Mouse (Mus musculus): ENCODE results near the gene Nmt1.

The Nmt1 gene

GRCm38 (mm10) chr11:103076581-103076980 lies 48.6 kb downstream of the Nmt1 start:
- DNase-seq (ENCODE audit: extremely low spot score, low spot score): no peak

GRCm38 (mm10) chr11:103078131-103078530 lies 50.1 kb downstream of the Nmt1 start:
- DNase-seq (ENCODE audit: extremely low spot score, low spot score): no peak

DNA sequence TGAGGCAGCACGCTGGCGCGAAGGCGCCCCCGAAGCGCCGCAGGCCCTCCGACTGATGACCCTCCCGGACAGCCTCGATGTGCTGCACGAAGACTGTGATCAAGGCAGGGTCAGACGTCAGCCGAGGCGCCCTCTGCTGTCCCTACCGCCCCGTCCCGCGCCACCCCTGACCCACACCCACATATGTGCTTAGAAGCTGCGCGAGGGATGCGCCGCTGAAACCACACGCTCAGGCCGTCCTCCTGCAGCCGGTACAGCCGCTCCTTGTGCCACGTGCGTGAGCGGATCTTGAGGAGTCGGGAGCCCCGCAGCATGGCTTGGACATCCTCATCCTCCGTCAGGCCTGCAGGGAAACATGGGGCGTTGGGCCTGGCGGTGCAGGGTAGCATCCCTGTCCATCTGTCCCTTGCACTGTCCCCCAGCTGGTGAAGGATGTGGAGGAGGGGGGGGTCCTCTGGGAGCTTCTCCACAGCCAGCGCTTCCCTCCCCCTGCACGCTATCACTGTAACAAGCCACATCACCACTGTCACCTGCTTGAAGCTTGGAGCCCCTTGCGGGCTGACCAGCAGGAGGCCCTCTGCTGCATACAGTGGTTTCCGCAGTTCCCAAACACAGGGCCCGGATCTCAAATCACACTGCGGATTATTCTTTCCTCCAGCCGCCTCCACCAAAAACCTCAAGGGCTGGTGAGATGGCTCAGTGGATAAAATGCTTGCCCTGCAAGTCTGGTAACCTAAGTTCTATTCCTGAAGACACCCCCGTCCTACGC lies 52.5 kb downstream of the Nmt1 start:
- DNase-seq (ENCODE audit: extremely low spot score, low spot score): peak; percentile 61

- no peak for DNase-seq (ENCODE audit: extremely low spot score, low spot score)
These were observed 53.6 kb downstream of the Nmt1 start for GRCm38 (mm10) chr11:103081631-103082030.

DNA sequence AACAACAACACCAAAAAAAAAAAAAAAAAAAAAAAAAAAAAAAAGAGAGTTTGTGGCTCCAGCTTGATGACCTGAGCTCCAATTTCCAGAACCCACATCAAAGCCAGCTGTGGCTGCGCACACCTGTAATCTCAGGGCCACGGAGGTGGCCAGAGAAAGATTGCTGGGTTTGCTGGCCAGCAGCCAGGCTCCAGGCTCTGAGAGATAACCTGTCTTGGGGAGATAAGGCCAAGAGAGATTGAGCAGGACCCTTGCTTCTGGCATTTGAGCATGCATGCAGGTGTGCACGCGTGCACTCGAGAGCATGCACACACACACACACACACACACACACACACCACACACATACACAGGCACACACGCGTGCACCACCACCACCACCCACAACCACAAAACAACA lies 65.3 kb downstream of the Nmt1 start:
- no peak for DNase-seq (ENCODE audit: extremely low spot score, low spot score)

- no peak for DNase-seq (ENCODE audit: extremely low spot score, low spot score)
These were observed 66.2 kb downstream of the Nmt1 start for GRCm38 (mm10) chr11:103093862-103094833.

DNA sequence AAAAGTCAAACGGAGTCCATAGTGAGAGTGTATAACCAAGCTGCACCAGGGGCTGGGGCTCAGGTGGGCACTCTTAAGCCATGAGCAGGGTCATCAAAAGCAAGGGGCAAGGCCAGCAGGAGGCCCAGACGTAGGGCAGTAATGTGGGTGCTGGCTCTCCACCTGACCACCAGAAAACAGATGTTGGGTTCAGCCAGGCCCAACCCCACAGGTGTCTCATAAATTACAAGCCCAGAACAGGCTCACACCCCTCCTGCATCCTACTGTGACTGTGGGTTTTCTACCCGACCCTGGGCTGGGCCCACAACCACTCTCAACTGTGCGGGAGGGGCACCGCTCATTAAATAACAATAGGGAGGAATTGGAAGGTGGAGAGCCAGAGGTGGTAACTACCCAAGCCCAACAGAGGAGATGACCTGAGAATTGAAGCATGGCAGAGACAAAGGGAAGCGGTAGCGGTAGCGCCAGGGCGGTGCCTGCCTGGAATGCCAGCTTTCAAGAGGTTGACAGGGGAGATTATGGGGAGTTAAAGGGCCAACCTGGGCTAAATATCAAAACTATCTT lies 67.2 kb downstream of the Nmt1 start:
- DNase-seq (ENCODE audit: extremely low spot score, low spot score): no peak

- no peak for DNase-seq (ENCODE audit: extremely low spot score, low spot score)
These were observed 67.8 kb downstream of the Nmt1 start for GRCm38 (mm10) chr11:103095801-103096200.

- DNase-seq (ENCODE audit: extremely low spot score, low spot score): no peak
These were observed 69.2 kb downstream of the Nmt1 start for GRCm38 (mm10) chr11:103096979-103097894.

DNA sequence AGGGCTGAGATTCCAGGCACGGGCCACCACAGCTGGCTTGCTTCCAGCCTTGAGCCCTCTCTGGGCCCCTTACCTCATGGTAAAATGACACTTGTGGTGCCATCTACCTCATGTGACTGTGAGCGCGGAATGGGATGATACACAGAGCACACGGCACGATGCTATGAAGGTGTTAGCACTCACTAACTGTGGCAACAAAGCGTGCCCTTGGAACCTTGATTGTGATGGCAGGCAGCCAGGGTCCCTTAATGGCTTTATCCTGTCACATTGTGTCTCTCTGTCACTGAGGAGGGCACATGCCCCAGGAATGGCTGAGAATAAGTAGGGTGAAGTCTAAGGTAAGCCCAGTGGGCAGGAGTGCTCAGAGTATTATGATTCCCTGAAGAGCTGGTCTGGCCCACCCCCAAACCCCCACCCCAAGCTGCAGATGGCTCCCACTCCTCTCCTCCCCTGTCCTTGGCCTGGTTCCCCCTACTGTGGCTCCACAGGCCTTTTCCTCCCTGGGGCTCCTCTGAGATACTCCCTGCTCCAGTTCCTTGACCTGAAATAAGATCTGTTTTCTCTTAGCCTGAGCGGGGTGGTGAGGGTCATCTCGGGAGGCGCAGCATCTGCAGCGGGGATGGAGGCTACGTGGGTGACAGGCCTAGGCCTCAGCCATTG lies 70.7 kb downstream of the Nmt1 start:
- DNase-seq (ENCODE audit: extremely low spot score, low spot score): no peak

GRCm38 (mm10) chr11:103099352-103099940 lies 71.5 kb downstream of the Nmt1 start:
- no peak for DNase-seq (ENCODE audit: extremely low spot score, low spot score)

- no peak for DNase-seq (ENCODE audit: extremely low spot score, low spot score)
These were observed 72.4 kb downstream of the Nmt1 start for GRCm38 (mm10) chr11:103100361-103100760.

- DNase-seq (ENCODE audit: extremely low spot score, low spot score): peak; percentile 73
These were observed 73.5 kb downstream of the Nmt1 start, which contains the start of the genes Plcd3 and Acbd4 for GRCm38 (mm10) chr11:103101481-103101865. TSS of gene Plcd3 (minus strand) at chr11:103101658. TSS of gene Acbd4 (plus strand) at chr11:103101682.

DNA sequence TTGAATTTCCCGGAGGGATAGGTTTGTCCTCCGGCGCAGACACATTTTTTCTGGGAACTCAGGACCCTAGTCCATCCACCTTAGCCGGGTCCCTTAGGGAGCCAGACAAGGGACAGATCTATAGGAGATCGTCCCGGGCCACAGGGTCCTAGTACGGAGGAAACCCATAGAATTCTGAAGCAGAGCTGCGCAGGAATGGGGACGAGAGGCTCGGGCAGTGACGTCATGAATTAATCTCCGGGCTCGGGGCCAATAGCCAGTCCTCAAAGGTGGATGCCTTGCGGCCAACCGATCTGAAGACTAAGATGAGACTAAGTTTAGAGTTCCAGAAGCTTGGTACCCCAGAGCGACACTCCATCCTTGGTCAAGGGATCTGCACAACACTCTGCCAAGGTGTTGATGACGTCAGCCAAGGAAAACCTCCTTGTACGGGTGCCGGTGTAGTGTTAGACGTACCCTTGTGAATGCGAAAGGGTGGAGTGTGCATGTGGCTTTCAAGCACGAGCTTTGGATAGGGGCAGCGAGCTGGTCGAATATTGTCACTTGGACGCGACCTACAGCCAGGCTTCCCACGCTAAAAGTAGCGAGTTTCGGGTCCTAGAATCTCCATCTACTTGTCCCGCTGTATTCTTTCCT lies 74.0 kb downstream of the Nmt1 start:
- no peak for DNase-seq (ENCODE audit: extremely low spot score, low spot score)

DNA sequence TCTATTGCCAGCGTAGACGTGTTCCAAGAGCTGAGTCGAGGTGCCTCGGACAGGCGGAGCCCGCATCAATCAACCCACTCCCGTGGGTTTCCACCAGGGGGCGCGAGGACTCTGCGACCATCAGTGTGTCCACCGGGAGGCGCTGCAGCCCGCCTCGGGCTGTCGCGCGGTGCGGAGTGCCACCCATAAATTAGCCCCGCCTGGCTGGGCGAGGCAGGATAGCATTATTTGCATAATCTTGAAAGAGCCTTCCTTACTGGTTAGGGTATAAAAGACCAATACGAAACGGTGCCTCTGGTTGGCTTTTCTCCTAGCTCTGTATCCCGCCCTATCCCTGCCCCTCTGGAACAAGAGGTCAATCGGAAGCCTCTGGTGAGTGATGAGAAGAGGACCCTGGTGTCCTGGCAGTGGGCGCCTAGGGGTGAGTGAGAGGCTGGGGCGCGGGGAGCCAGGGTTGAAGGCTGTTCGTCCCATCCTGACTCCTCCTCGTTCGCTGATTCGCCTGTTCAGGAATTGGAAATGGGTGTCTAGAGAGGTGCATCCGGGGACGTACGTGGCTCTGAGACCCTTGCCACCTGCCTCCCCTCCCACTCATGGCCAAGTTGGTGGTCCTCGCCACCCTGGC lies 74.8 kb downstream of the Nmt1 start:
- peak; percentile 99 for DNase-seq (ENCODE audit: extremely low spot score, low spot score)

DNA sequence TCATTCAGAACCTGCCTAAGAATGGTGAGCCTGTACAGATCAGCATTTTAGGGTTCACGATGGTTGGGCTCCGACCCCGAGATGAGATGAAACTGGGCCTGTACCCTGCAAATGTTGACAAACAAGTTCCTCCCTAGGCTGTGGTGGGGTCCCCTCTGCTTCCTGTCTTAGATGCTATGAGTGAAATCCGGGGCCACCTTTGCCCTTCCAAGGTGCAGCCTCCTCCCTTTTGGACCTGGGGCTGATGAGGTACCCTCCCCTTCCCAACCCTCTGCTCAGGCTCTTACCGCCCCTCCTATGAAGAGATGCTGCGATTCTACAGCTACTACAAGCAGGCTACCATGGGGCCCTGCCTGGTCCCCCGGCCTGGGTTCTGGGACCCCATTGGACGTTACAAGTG lies 75.6 kb downstream of the Nmt1 start:
- DNase-seq (ENCODE audit: extremely low spot score, low spot score): no peak

- no peak for DNase-seq (ENCODE audit: extremely low spot score, low spot score)
These were observed 76.5 kb downstream of the Nmt1 start for GRCm38 (mm10) chr11:103104469-103104868.

GRCm38 (mm10) chr11:103105180-103105725 lies 77.3 kb downstream of the Nmt1 start:
- no peak for DNase-seq (ENCODE audit: extremely low spot score, low spot score)

GRCm38 (mm10) chr11:103105810-103106209 lies 77.8 kb downstream of the Nmt1 start:
- DNase-seq (ENCODE audit: extremely low spot score, low spot score): no peak
